Mouse (Mus musculus) monocyte, adult 59 days (primary cell): Measurements from ENCODE around the gene Luc7l3. TPM values are rescaled to one million over a fixed set of nuclear protein-coding genes. Genes with fewer than 3 reads are reported as not detected.

ENCODE experiments used
- total RNA-seq, 2 experiments: library from RNA; stranded (reverse); gene quantifications; one replicate each; pipeline ENCODE4 v1.2.4; 2023

Luc7l3 gene
- total RNA-seq, result 10 to 100 TPM; 58.5 to 64.9 TPM

GRCm38 (mm10) chr11:94321931-94322400 lies at the start of gene Luc7l3:
Luc7l3 (minus strand) TSS chr11:94321988.

GRCm38 (mm10) chr11:94327693-94328643 lies 6.2 kb upstream of the Luc7l3 start, which contains the start of gene Ankrd40:
Ankrd40 (plus strand) TSS chr11:94328001.

GRCm38 (mm10) chr11:94281199-94282181 lies 40.3 kb downstream of the Luc7l3 start, which contains the start of gene Gm21885:
Gm21885 (plus strand) TSS chr11:94281873.

GRCm38 (mm10) chr11:94245955-94246788 lies 75.6 kb downstream of the Luc7l3 start, which contains the start of gene Wfikkn2:
Wfikkn2 (minus strand) TSS chr11:94246005.

Other genes with a start within 250 kb of the Luc7l3 start
- gene Tob1, start 110.5 kb downstream of the Luc7l3 start, total RNA-seq, result 10 to 100 TPM; 35.8 to 38.3 TPM
- under 1 TPM in 1 of 2 experiments, not detected in 1; 0.13 TPM for gene Wfikkn2, start 76.0 kb downstream of the Luc7l3 start, total RNA-seq
- gene Gm21885, start 40.1 kb downstream of the Luc7l3 start, total RNA-seq, result not detected
- gene Ankrd40, start 6.0 kb upstream of the Luc7l3 start, total RNA-seq, result 10 to 100 TPM; 43.6 to 52.1 TPM
- gene Abcc3, start 71.0 kb upstream of the Luc7l3 start, total RNA-seq, result 100 to 1,000 TPM in 1 of 2 experiments, 10 to 100 TPM in 1; 91.5 to 104 TPM
- not detected for gene Cacna1g, start 152.2 kb upstream of the Luc7l3 start, total RNA-seq
- gene Spata20, start 164.2 kb upstream of the Luc7l3 start, total RNA-seq, result not detected
- not detected for gene Epn3, start 178.0 kb upstream of the Luc7l3 start, total RNA-seq
- under 1 TPM; 0.60 to 0.73 TPM for gene Mycbpap, start 199.8 kb upstream of the Luc7l3 start, total RNA-seq
- gene Rsad1, start 227.3 kb upstream of the Luc7l3 start, total RNA-seq, result 1 to 10 TPM; 2.4 to 3.1 TPM
- gene Chad, start 243.1 kb upstream of the Luc7l3 start, total RNA-seq, result not detected